Mouse (Mus musculus) naive thymus-derived CD4-positive, alpha-beta T cell, adult 2 months (primary cell): ENCODE data around the gene Gm21783.
"Not testable (repeated sequence)": the region's sequence is repeated elsewhere in the genome, so short reads cannot be mapped to it uniquely, and the experiment has no call there.

Experiments
- DNase-seq: peaks from one replicate; pipeline ENCODE4 v3.0.0-alpha.2; 2011; ENCODE audit warnings: low read depth

Gm21783 gene

DNA sequence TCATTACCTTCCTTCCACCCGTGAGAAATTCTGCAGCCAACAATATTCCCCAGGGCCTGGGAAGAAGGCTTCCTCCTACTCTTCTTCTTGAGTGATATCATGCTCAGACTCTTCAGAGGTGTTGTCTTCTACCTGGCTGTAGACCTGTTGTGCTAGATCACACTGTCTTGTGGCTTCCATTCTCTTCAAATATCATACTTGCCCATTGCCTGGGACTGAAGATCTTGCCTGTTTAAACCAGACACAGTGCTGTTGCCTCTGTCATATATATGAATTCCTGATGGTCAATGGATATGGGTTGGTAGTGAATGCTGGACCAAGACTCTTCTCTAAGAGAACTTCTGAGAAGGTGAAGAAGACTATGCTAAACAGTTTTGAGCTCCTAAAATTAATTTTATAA, at the start of gene Gm21783:
TSS of gene Gm21783 (minus strand) at position 101 of the 400 bp plus-strand sequence.
- DNase-seq, result not testable (repeated sequence)
